Mouse (Mus musculus) lung, embryonic 15.5 days (tissue): ENCODE results near the gene Lrg1. TPM values are rescaled to one million over a fixed set of nuclear protein-coding genes. Genes with fewer than 3 reads are reported as not detected.

Source experiments
- ATAC-seq: fragments of 200-750 bp; cut with Nextera tagmentation; 2 replicates; pipeline ENCODE4 v1.8.0; 2017; ENCODE audit warnings: moderate number of reproducible peaks, borderline replicate concordance; ENCODE audit not compliant: low FRiP score, low TSS enrichment; ENCODE audit errors: extremely low read depth
- H3K27ac ChIP-seq: fragments of 300-500 bp; sonication (generic); 2 replicates; pipeline ENCODE4 v1.5.1; 2015; ENCODE audit warnings: moderate library complexity, mild to moderate bottlenecking, inconsistent platforms
- H3K27me3 ChIP-seq: fragments of 300-500 bp; sonication (generic); 2 replicates; pipeline ENCODE4 v1.6.1; 2015; ENCODE audit warnings: inconsistent platforms
- H3K36me3 ChIP-seq: fragments of 300-500 bp; sonication (generic); 2 replicates; pipeline ENCODE4 v1.6.1; 2015; ENCODE audit warnings: inconsistent platforms
- H3K4me1 ChIP-seq: fragments of 300-500 bp; sonication (generic); 2 replicates; pipeline ENCODE4 v1.6.1; 2015; ENCODE audit warnings: inconsistent platforms
- H3K4me2 ChIP-seq: fragments of 300-500 bp; sonication (generic); 2 replicates; pipeline ENCODE4 v1.6.1; 2015; ENCODE audit warnings: inconsistent platforms, mild to moderate bottlenecking, moderate library complexity
- H3K4me3 ChIP-seq: fragments of 300-500 bp; sonication (generic); 2 replicates; pipeline ENCODE4 v1.5.1; 2015; ENCODE audit warnings: mild to moderate bottlenecking, inconsistent platforms
- H3K9ac ChIP-seq: fragments of 300-500 bp; sonication (generic); 2 replicates; pipeline ENCODE4 v1.6.1; 2015; ENCODE audit warnings: inconsistent platforms
- H3K9me3 ChIP-seq: fragments of 300-500 bp; sonication (generic); 2 replicates; pipeline ENCODE4 v1.6.1; 2016; ENCODE audit warnings: inconsistent platforms
- WGBS: fragments of 180-500 bp; shearing (Covaris S2); methylation state at CpG from one replicate; pipeline ENCODE4 v1.1.7; 2015; 5-methylcytosine and 5-hydroxymethylcytosine counted together
- polyA plus RNA-seq: library from polyadenylated mRNA; unstranded; fragments of >200 nt; fragmentation: Nextera tagmentation; extraction: Ambion mirVana; gene quantifications from 2 replicates; pipeline ENCODE4 v1.2.1, GENCODE M21; 2015

The Lrg1 gene
- polyA plus RNA-seq, 1 experiment from 2014 or later: 0.55 TPM

- WGBS: 3% methylated on average over 66 of the region's 66 CpGs
- H3K9ac ChIP-seq: no peak overlapping the region
- H3K36me3 ChIP-seq: no peaks in the 10 kb centered on the region
- H3K9me3 ChIP-seq: peaks cover 8% of the 10 kb centered on the region; the same call in 1 of the 2 replicates
- H3K4me1 ChIP-seq: peaks cover 25% of the 10 kb centered on the region
- no peak for ATAC-seq
- peak overlapping the region; percentile 18 for H3K4me2 ChIP-seq
- H3K27me3 ChIP-seq: peaks cover 84% of the 10 kb centered on the region
- H3K27ac ChIP-seq: no peak overlapping the region
- 0 out of 2 replicates have a peak overlapping the region, but pooled peaks have one; percentile 6 for H3K4me3 ChIP-seq
Measured at GRCm38 (mm10) chr17:56119981-56120880, 1.6 kb downstream of the Lrg1 start.

GRCm38 (mm10) chr17:56119431-56119830, 2.4 kb downstream of the Lrg1 start:
- no peaks in the 10 kb centered on the region for H3K36me3 ChIP-seq
- H3K27ac ChIP-seq: no peak overlapping the region
- H3K27me3 ChIP-seq: peaks cover 78% of the 10 kb centered on the region
- peak overlapping the region; percentile 18 for H3K4me2 ChIP-seq
- H3K9me3 ChIP-seq: peaks cover 8% of the 10 kb centered on the region; the same call in 1 of the 2 replicates
- no peak overlapping the region for H3K9ac ChIP-seq
- peaks cover 21% of the 10 kb centered on the region for H3K4me1 ChIP-seq
- 35% methylated on average over 12 of the region's 12 CpGs for WGBS
- no peak for ATAC-seq
- H3K4me3 ChIP-seq: 0 out of 2 replicates have a peak overlapping the region, but pooled peaks have one; percentile 6

- Histone ChIP-seq H3K9me3 (peaks cover 2% of the 10 kb centered on the region; the same call in 1 of the 2 replicates), H3K4me1 (peaks cover 16% of the 10 kb centered on the region), H3K9ac (no peak within 1 kb of the TSS), H3K27ac (no peak within 1 kb of the TSS), H3K4me2 (peak within 1 kb of the TSS; percentile 69), H3K36me3 (no peaks in the 10 kb centered on the region), H3K27me3 (peaks cover 58% of the 10 kb centered on the region), H3K4me3 (peak within 1 kb of the TSS; percentile 34)
- 1% methylated on average over 27 of the region's 27 CpGs for WGBS
- peak; percentile 59 for ATAC-seq
Measured at GRCm38 (mm10) chr17:56117251-56117710, 4.5 kb downstream of the Lrg1 start, which contains the start of gene Plin5. Gene Plin5 (minus strand): TSS chr17:56117596.

- Histone ChIP-seq H3K27ac (no peak overlapping the region), H3K36me3 (no peaks in the 10 kb centered on the region), H3K4me3 (no peak overlapping the region), H3K9ac (no peak overlapping the region), H3K27me3 (peaks cover 47% of the 10 kb centered on the region), H3K9me3 (no peaks in the 10 kb centered on the region), H3K4me1 (peaks cover 16% of the 10 kb centered on the region), H3K4me2 (no peak overlapping the region)
- ATAC-seq: no peak
- WGBS: 76% methylated on average over 10 of the region's 10 CpGs
Measured at GRCm38 (mm10) chr17:56116193-56116592, 5.6 kb downstream of the Lrg1 start.

GRCm38 (mm10) chr17:56112743-56113142, 9.1 kb downstream of the Lrg1 start:
- ATAC-seq: no peak
- H3K27me3 ChIP-seq: peaks cover 15% of the 10 kb centered on the region
- no peak overlapping the region for H3K4me2 ChIP-seq
- 80% methylated on average over 3 of the region's 3 CpGs for WGBS
- no peaks in the 10 kb centered on the region for H3K36me3 ChIP-seq
- H3K4me1 ChIP-seq: peaks cover 5% of the 10 kb centered on the region; the same call in 1 of the 2 replicates
- no peak overlapping the region for H3K27ac ChIP-seq
- no peak overlapping the region for H3K4me3 ChIP-seq
- no peaks in the 10 kb centered on the region for H3K9me3 ChIP-seq
- no peak overlapping the region for H3K9ac ChIP-seq

- ATAC-seq: no peak
- 47% methylated on average over 5 of the region's 5 CpGs for WGBS
- H3K4me2 ChIP-seq: no peak overlapping the region
Measured at GRCm38 (mm10) chr17:56111864-56112263, 9.9 kb downstream of the Lrg1 start.

GRCm38 (mm10) chr17:56111021-56111420, 10.8 kb downstream of the Lrg1 start:
- H3K4me1 ChIP-seq: no peaks in the 10 kb centered on the region
- H3K4me2 ChIP-seq: no peak overlapping the region
- no peaks in the 10 kb centered on the region for H3K36me3 ChIP-seq
- H3K9me3 ChIP-seq: no peaks in the 10 kb centered on the region
- 54% methylated on average over 1 of the region's 1 CpGs for WGBS
- H3K4me3 ChIP-seq: no peak overlapping the region
- no peak for ATAC-seq
- H3K27me3 ChIP-seq: 0 out of 2 replicates have a peak, but pooled peaks cover 4% of the 10 kb centered on the region
- H3K9ac ChIP-seq: no peak overlapping the region
- no peak overlapping the region for H3K27ac ChIP-seq

More at GRCm38 (mm10) chr17:56111864-56112263, 9.9 kb downstream of the Lrg1 start:
- Histone ChIP-seq H3K9me3 (no peaks in the 10 kb centered on the region), H3K9ac (no peak overlapping the region), H3K4me1 (no peaks in the 10 kb centered on the region), H3K36me3 (no peaks in the 10 kb centered on the region), H3K27me3 (peaks cover 7% of the 10 kb centered on the region), H3K4me3 (no peak overlapping the region), H3K27ac (no peak overlapping the region)

- H3K9ac ChIP-seq: no peak overlapping the region
- no peak overlapping the region for H3K4me2 ChIP-seq
- 0 out of 2 replicates have a peak, but pooled peaks cover 4% of the 10 kb centered on the region for H3K27me3 ChIP-seq
- no peak overlapping the region for H3K27ac ChIP-seq
- WGBS: 75% methylated on average over 4 of the region's 4 CpGs
- no peaks in the 10 kb centered on the region for H3K4me1 ChIP-seq
- no peaks in the 10 kb centered on the region for H3K36me3 ChIP-seq
- no peaks in the 10 kb centered on the region for H3K9me3 ChIP-seq
- no peak overlapping the region for H3K4me3 ChIP-seq
- no peak for ATAC-seq
Measured at GRCm38 (mm10) chr17:56110571-56110970, 11.2 kb downstream of the Lrg1 start.

- H3K36me3 ChIP-seq: no peaks in the 10 kb centered on the region
- H3K4me1 ChIP-seq: no peaks in the 10 kb centered on the region
- H3K27ac ChIP-seq: no peak within 1 kb of the TSS
- H3K9me3 ChIP-seq: no peaks in the 10 kb centered on the region
- no peaks in the 10 kb centered on the region for H3K27me3 ChIP-seq
- ATAC-seq: 0 out of 2 replicates have a peak, but pooled peaks have one; percentile 6
- H3K9ac ChIP-seq: no peak within 1 kb of the TSS
- no peak within 1 kb of the TSS for H3K4me3 ChIP-seq
- H3K4me2 ChIP-seq: no peak within 1 kb of the TSS
- 49% methylated on average over 10 of the region's 10 CpGs for WGBS
Measured at GRCm38 (mm10) chr17:56109219-56110051, 12.4 kb downstream of the Lrg1 start, which contains the start of gene Plin4. Gene Plin4 (minus strand): TSS chr17:56109803.

- H3K27me3 ChIP-seq: no peaks in the 10 kb centered on the region
- H3K27ac ChIP-seq: no peak overlapping the region
- peak; percentile 40; the same call in 1 of the 2 replicates for ATAC-seq
- no peak overlapping the region for H3K4me3 ChIP-seq
- WGBS: 68% methylated on average over 6 of the region's 6 CpGs
- H3K9ac ChIP-seq: no peak overlapping the region
- H3K9me3 ChIP-seq: no peaks in the 10 kb centered on the region
- H3K36me3 ChIP-seq: peaks cover 6% of the 10 kb centered on the region; the same call in 1 of the 2 replicates
- H3K4me2 ChIP-seq: no peak overlapping the region
- H3K4me1 ChIP-seq: no peaks in the 10 kb centered on the region
Measured at GRCm38 (mm10) chr17:56108334-56109044, 13.3 kb downstream of the Lrg1 start.

- no peak for ATAC-seq
- Histone ChIP-seq H3K4me3 (no peak overlapping the region), H3K4me1 (no peaks in the 10 kb centered on the region), H3K36me3 (peaks cover 8% of the 10 kb centered on the region), H3K4me2 (no peak overlapping the region), H3K27me3 (no peaks in the 10 kb centered on the region), H3K9ac (no peak overlapping the region), H3K9me3 (no peaks in the 10 kb centered on the region), H3K27ac (no peak overlapping the region)
- WGBS: 68% methylated on average over 2 of the region's 2 CpGs
Measured at GRCm38 (mm10) chr17:56107736-56108135, 14.1 kb downstream of the Lrg1 start.
